Mouse (Mus musculus) granulocyte monocyte progenitor cell, adult 5-6 weeks (primary cell): ENCODE measurements around the gene Cpne8. TPM values are rescaled to one million over a fixed set of nuclear protein-coding genes. Genes with fewer than 3 reads are reported as not detected.
"Not testable (repeated sequence)": the region's sequence is repeated elsewhere in the genome, so short reads cannot be mapped to it uniquely, and the experiment has no call there.

ENCODE experiments used
- ATAC-seq: replicated peaks from 2 replicates; pipeline ENCODE4 v1.8.0; 2016; ENCODE audit warnings: mild to moderate bottlenecking, moderate TSS enrichment, inconsistent platforms; ENCODE audit not compliant: poor library complexity, severe bottlenecking
- total RNA-seq, 2 experiments: library from RNA; stranded (forward) in 1 of 2; stranded (reverse) in 1 of 2; fragments of 200-712, 200-1000 nt in 1 of 2; fragments of >200 nt in 1 of 2; fragmentation: Nextera tagmentation in 1 of 2; gene quantifications; 2 replicates each; pipeline ENCODE4 v1.2.3; 2014 to 2017

The Cpne8 gene
- total RNA-seq, 2 experiments from 2014 or later, result not detected

GRCm38 (mm10) chr15:90616116-90616798 is 63.0 kb downstream of the Cpne8 start:
- ATAC-seq, result no peak

DNA sequence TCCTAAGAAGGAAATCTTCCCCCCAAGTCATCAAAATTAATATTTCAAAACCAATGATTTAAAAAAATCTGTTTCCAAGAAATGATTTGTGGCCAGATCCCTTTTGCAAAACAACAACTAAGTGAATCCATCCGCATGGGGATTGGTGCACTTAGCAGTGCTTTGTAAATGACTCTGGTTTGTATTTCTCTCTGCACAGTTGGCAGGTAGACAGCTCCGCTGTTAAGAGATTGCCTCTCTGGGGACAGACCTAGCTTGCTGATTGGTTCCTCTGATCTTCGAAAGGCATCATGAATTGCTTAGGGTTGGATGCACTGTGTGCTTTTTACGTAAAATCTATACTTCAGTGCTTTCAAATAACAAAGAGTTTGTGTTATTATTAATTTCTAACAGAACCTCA is 68.5 kb downstream of the Cpne8 start:
- ATAC-seq, result not testable (repeated sequence)

GRCm38 (mm10) chr15:90609836-90610415 is 69.3 kb downstream of the Cpne8 start:
- no peak for ATAC-seq

GRCm38 (mm10) chr15:90608368-90608767 is 70.9 kb downstream of the Cpne8 start:
- ATAC-seq, result no peak

DNA sequence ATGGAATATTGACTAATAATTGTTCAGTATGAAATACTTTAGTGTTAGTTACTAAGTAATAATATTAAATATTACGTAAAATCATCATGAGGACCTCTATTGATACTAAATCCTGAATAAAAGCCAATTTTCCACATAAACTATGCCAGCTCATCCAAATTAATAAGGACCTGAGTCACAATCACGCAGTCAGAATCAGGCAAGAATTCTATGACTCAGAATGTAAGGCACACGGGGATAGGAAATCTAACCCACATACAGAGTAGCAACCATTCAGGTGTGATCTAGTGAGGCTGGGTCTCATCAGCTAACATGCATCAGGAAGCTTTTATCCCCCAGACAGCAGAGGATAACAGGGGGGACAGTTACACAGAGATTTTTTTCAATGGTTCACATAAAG is 72.1 kb downstream of the Cpne8 start:
- no peak for ATAC-seq

DNA sequence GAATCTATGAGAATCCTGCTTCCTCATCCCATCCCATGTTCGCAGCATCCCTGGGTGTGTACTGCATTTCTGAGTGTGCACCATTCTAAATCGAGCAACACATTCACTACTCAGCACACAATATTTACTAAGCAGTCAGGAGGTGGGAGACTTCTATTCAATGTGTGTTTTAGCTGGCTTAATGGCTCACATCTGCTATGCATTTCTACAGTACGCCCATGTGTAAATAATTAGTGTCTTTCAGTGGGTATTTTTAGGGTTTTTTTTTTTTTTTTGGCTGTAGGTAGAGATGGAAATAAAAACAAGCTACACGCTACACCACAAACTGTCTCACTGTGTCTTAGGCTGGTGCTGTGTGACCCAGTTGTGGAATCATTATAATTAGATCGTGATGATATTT is 75.6 kb downstream of the Cpne8 start:
- no peak for ATAC-seq

- ATAC-seq, result no peak
These were observed 81.3 kb downstream of the Cpne8 start for GRCm38 (mm10) chr15:90597715-90598497.

DNA sequence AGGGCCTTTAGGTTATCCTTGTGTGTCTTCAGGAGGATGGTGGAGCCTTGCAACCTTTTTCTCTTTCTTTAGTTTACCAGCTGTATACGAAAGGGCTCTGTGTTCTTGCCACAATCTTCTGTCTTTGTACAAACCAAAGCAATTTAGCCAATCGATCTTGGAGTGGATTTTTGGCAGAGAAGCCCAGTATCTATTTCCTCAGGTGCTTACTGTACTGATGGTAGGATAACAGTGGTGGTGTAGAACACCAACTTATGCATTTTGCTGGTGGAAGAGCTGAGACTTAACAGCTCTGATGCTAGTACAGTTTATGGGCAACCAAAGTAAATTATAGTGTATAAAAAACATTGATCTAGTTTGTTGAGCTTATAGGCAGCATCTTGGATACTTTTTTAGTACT is 83.6 kb downstream of the Cpne8 start:
- ATAC-seq, result no peak

DNA sequence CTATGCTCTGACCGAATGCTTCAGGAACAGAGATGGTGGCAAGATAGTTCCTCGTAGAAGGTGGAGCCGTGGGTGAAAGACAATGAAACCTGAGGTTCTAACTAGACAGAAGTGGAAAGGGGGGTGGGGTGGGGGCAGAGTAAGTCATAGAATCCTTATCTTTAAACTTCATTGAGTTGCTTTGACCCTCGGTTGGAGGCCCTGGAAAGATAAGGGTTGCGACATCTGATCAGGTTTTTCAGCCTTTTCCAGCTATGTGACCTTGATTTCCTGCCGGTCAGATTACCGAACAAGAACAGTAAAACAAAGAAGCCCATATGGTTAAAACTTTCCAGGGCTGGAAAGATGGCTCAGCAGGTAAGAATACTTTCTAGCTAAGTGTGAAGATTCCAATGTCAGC is 89.6 kb downstream of the Cpne8 start:
- no peak for ATAC-seq

DNA sequence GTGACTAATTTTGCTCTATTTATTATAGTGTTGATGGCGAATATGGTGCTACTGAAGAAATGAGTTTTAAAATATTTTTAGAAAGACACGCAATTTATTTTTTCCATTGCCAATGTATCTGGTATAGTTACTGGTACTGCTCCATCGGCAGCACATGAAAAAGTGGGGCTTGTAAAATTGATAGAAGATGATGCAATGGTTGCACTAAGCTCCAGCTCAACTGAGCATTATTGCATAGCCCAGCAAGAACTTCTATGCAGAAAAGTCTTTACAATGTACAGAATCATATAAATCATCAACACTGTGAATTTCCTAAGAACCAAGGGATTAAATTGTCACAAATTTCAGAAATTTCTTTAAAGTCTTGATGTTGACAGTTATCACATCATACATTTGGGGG is 101.8 kb downstream of the Cpne8 start:
- no peak for ATAC-seq

- ATAC-seq, result no peak
These were observed 110.0 kb downstream of the Cpne8 start for GRCm38 (mm10) chr15:90569246-90569645.

DNA sequence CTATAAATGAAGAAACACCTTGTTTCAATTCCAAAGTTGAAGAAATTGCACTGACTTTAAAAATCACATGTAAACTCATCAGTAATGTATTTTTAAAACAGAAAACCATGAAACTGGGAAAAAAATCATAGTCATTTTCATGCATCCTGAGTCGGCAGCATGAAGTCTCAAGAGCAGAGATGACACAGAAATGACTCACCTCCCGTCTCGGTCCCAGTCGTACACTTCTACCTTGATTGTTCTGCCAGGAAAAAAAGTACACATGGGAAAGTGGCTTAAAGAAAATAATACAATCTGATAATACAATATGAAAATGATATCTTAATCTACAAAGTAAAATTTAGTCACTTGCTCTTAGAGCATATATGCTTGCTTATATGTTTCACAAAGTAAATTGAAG is 111.2 kb downstream of the Cpne8 start:
- ATAC-seq, result no peak

DNA sequence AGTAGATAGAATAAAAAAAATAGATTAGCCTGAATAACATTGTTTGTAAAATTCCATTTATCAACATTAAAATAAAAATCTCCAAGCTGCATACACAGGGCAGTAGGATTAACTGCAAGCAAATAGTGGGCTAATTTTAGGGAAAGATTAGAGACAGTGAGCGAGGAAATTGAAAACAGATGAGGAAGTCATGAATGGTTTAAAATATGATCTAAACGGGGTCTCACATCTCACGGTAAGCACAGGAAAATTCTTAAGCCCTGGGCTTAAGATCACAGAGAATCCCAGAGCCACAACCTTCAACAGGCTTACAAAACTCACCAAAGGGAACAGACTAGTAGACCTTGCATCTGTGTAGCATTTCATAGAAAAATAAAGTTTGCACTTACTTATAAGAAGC is 115.2 kb downstream of the Cpne8 start:
- ATAC-seq, result no peak

GRCm38 (mm10) chr15:90561613-90562012 is 117.6 kb downstream of the Cpne8 start:
- no peak for ATAC-seq

GRCm38 (mm10) chr15:90548589-90548988 is 130.6 kb downstream of the Cpne8 start:
- no peak for ATAC-seq

GRCm38 (mm10) chr15:90543447-90543846 is 135.8 kb downstream of the Cpne8 start:
- ATAC-seq, result no peak

GRCm38 (mm10) chr15:90542126-90542525 is 137.1 kb downstream of the Cpne8 start:
- no peak for ATAC-seq

- ATAC-seq, result no peak
These were observed 142.7 kb downstream of the Cpne8 start for GRCm38 (mm10) chr15:90536311-90537202.

DNA sequence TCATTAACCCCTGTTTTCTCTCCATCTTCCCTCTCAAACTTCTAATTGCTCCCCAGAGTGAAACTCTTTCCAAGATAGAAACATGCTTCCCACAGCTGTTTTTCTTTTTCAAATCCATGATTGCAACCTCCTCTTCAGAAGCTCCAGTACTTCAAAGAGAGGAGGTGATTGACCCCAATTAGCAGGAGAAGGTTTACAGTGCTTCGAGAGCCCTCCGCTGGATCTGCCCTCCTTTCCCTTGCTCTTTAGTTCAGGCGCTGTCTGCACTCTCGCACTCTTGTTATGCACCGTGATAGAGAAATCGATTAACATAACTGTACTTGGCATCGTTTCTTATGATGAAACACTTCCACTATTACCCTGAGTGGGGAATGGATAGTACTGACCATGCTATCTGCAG is 143.5 kb downstream of the Cpne8 start:
- no peak for ATAC-seq

DNA sequence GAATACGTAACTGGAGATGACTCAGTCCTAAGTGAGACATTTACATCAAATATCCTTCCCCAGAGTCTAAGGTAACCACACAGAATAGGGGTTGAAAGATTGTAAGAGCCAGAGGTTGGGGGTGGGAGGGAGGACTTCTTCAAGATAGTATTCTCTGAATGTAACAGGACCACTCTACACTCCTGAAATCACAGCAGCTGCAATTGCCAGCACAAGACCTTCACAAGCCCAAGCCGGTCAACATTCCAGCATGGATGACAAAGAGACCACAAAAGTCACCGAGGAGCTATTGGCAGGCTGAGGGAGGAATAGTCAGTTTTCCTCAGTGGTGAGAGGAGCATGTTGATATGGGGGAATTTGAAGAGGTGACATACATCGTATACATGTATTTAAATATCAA is 166.5 kb downstream of the Cpne8 start:
- no peak for ATAC-seq

DNA sequence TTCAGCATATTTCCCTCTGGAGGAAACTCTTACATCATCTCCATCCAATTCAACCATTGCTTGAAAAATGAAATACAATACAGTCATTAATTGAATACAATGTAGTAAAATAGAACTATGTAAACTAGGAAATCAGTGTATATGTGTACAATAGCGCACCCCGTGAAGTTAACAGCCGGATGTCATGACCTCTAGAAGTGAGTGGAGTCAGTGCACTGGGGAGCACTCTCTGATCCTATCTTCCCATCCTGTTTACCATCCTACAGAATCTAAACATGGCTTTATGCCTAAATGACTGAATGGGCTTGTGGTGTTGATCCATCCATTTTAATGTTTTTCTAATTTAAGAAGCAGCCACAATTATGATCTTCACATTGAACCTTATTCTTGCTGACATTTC is 182.2 kb downstream of the Cpne8 start:
- ATAC-seq, result no peak
